Mouse (Mus musculus) cerebellum, adult 2 months (tissue): ENCODE data around the gene P2ry6. TPM values are rescaled to one million over a fixed set of nuclear protein-coding genes. Genes with fewer than 3 reads are reported as not detected.

Experiments used
- DNase-seq, 2 experiments: peaks; one replicate each; pipeline ENCODE4 v3.0.0; 2021
- H3K27ac ChIP-seq: fragments of 200-500 bp; 2 replicates; pipeline ENCODE4 v1.5.1; 2012; ENCODE audit warnings: low read length, control low read depth, inconsistent platforms; ENCODE audit not compliant: insufficient read depth
- H3K27me3 ChIP-seq: fragments of 200-500 bp; 2 replicates; pipeline ENCODE4 v1.6.1; 2012; ENCODE audit warnings: inconsistent platforms, mild to moderate bottlenecking, low read length, moderate library complexity; ENCODE audit not compliant: control insufficient read depth, insufficient read depth
- H3K4me1 ChIP-seq: fragments of 200-500 bp; 2 replicates; pipeline ENCODE4 v1.6.1; 2011; ENCODE audit warnings: low read length; ENCODE audit not compliant: control insufficient read depth, insufficient read depth
- H3K4me3 ChIP-seq: fragments of 200-500 bp; replicated peaks from 2 replicates; pipeline ENCODE3; 2011; ENCODE audit warnings: mild to moderate bottlenecking, low read depth, low read length, control low read depth; ENCODE audit not compliant: insufficient read depth
- CTCF ChIP-seq: fragments of 200-500 bp; IDR thresholded peaks from 2 replicates; pipeline ENCODE4 v1.5.1; 2011; ENCODE audit warnings: low read depth, mild to moderate bottlenecking, control low read depth, low read length, moderate library complexity, borderline replicate concordance; ENCODE audit not compliant: insufficient read depth
- POLR2A ChIP-seq: fragments of 200-500 bp; IDR thresholded peaks from 2 replicates; pipeline ENCODE4 v1.6.1; 2011; ENCODE audit warnings: low read length, control low read depth, borderline replicate concordance; ENCODE audit not compliant: insufficient read depth
- WGBS: fragments of 180-500 bp; shearing (Covaris S2); methylation state at CpG from one replicate; pipeline ENCODE4 v1.1.7; 2018; 5-methylcytosine and 5-hydroxymethylcytosine counted together
- polyA plus RNA-seq: library from polyadenylated mRNA; depleted of rRNA; stranded (reverse); fragments of >200 nt; gene quantifications from 2 replicates; pipeline ENCODE4 v1.2.3, GENCODE M21; 2012

P2ry6 gene
- polyA plus RNA-seq, 1 experiment = 1.1 TPM

DNA sequence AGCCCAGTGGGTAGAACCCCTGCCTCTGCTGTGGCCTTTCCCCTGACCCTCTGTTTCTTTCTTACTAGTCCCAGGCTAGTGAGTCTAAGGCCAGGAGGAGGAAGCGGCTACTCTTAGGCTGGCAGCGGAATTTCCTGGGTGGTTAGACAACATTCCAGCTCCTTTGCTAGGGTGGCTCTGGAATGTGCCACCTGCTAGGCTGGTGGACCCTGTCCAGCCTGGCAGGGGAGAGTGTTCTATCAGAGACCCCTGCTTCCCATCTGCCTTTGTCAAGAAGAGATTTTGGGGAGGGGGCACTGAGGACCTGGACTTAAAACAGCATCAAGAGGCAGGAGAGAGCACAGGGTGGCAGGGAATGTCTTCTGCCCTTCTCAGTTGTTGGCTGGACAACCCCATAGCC, 31.8 kb upstream of the P2ry6 start:
- DNase-seq = no peak
- Histone ChIP-seq H3K4me1 (no peaks in the 10 kb centered on the region), H3K4me3 (no peak overlapping the region), H3K27ac (no peak overlapping the region), H3K27me3 (no peaks in the 10 kb centered on the region)
- 70% methylated on average over 2 of the region's 2 CpGs for WGBS
- TF ChIP-seq POLR2A (no peak), CTCF (no peak)

DNA sequence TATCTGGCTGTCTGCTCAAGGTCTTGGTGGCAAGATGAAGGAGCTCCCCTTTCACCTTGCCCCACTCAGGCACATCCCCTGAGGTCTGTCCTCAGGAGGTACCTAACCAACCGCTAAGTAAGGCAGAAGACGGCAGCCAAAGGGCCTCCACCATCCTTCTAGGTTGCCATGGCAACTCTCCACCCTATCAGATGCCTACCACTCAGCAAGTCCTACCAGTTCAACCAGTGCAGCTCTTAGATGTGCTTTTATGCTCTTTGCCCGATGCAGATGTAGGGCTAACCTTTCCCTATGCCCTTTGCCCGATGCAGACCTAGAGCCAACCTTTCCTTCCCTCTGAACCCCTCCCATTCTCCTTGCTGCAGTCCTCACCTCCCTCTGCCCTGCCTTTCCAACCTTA, 30.7 kb upstream of the P2ry6 start:
- WGBS = 70% methylated on average over 4 of the region's 4 CpGs
- DNase-seq = no peak
- no peaks in the 10 kb centered on the region for H3K27me3 ChIP-seq
- H3K4me1 ChIP-seq = no peaks in the 10 kb centered on the region
- TF ChIP-seq POLR2A = no peak
- no peak for TF ChIP-seq CTCF
- no peak overlapping the region for H3K4me3 ChIP-seq
- no peak overlapping the region for H3K27ac ChIP-seq

DNA sequence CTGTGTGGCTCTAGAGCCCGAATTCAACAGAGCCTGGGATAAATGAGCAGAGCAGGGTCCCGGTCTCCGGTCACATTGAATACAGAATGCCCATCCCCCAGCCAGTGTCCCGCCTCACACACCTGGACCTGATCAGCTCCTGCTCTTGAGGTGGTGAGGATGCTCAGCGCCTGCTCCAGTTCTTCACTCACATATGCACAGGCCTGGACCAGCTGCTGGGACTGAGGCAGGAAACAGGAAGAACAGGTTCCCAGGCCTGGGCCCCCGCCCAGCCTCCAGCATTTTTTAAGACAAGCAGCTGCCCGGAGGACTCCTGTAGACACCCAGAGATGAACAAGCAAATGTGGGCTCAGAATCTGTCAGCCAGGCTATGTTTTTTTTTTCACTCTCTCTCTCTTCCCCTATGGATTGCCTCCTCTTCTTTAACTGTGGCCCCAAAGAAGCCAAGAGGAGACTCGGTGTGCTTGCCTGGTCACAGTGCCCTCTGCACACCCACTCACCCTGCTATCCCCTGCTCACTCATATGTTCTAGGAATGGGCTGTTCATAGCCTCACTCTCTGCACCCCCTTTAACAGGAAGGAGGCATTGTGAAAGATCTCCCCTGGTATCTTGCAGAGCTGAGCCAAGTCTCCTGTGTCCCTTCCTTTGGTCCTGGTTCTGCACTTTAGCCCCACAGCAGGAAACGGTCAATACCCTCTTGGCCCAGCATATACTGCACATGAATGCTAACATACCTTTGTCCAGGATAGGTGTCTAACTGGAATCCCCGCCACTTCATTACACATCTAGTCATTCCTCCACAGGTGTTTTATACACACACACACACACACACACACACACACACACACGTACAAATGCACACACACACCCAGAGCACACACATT, 29.2 kb upstream of the P2ry6 start:
- Histone ChIP-seq H3K4me3 (no peak overlapping the region), H3K4me1 (no peaks in the 10 kb centered on the region), H3K27ac (no peak overlapping the region), H3K27me3 (no peaks in the 10 kb centered on the region)
- no peak for DNase-seq
- 91% methylated on average over 11 of the region's 11 CpGs for WGBS
- TF ChIP-seq CTCF (no peak), POLR2A (no peak)

DNA sequence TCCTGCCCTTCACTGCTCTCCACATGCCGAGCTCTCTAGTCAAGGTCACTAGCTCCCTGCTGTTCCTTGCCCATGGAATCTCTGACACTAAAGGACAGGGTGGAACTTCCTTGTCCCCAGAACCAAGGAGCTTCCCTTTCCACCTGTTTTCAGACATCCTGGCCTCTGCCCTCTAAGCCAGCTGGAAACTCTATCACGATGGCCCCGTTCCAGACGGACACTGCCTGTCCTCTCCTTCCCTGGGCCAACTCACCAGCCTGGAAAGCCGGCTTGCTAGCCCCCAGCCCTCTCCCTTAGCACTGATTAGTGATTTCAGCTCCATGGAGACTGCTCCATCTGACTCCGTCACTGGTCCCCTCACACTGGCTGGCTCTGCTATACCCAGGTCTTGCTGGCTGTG, 27.8 kb upstream of the P2ry6 start:
- no peak overlapping the region for H3K4me3 ChIP-seq
- H3K27me3 ChIP-seq = no peaks in the 10 kb centered on the region
- peaks cover 8% of the 10 kb centered on the region; the same call in 1 of the 2 replicates for H3K4me1 ChIP-seq
- TF ChIP-seq POLR2A (no peak), CTCF (no peak)
- no peak for DNase-seq
- 18% methylated on average over 6 of the region's 6 CpGs for WGBS
- no peak overlapping the region for H3K27ac ChIP-seq

DNA sequence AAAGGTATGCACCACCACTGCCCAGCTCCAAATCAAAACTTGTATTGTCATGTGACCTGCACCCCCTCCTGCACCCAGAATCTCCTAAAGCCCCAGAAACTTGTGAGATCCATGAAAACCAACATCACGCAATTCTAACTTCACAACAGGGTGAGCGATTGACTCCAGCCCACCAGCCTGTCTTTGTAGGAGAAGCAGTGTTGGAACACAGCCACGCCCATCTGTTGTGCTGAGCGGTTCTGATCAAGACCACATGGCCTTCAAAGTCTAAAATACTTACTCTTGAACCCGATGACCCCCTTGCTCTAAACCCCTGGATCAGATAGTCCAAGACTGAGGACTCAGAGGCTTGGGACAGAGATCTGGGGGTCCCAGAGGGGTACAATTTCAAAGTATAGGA, 25.2 kb upstream of the P2ry6 start:
- DNase-seq = no peak
- H3K4me3 ChIP-seq = no peak overlapping the region
- no peaks in the 10 kb centered on the region for H3K27me3 ChIP-seq
- H3K4me1 ChIP-seq = peaks cover 8% of the 10 kb centered on the region; the same call in 1 of the 2 replicates
- H3K27ac ChIP-seq = no peak overlapping the region
- WGBS = 58% methylated on average over 5 of the region's 5 CpGs
- no peak for TF ChIP-seq POLR2A
- no peak for TF ChIP-seq CTCF

DNA sequence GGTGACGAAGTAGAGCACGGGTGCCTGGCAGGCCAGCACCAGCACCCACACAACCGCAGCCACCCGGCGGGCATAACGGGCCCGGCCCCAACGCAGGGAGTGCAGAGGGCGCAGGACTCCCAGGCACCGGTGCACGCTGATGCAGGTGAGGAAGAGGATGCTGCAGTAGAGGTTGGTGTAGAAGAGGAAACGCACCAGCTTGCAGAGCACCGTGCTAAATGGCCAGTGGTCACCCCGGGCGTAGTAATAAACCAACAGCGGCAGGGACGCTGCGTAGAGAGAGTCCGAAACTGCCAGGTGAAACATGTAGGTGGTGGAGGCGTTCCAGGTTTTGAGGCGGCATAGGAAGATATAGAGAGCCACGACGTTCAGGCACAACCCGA, 24.1 kb upstream of the P2ry6 start:
- no peak overlapping the region for H3K4me3 ChIP-seq
- WGBS = 86% methylated on average over 24 of the region's 24 CpGs
- no peak for DNase-seq
- H3K4me1 ChIP-seq = peaks cover 8% of the 10 kb centered on the region; the same call in 1 of the 2 replicates
- TF ChIP-seq CTCF (no peak), POLR2A (no peak)
- no peaks in the 10 kb centered on the region for H3K27me3 ChIP-seq
- H3K27ac ChIP-seq = no peak overlapping the region

DNA sequence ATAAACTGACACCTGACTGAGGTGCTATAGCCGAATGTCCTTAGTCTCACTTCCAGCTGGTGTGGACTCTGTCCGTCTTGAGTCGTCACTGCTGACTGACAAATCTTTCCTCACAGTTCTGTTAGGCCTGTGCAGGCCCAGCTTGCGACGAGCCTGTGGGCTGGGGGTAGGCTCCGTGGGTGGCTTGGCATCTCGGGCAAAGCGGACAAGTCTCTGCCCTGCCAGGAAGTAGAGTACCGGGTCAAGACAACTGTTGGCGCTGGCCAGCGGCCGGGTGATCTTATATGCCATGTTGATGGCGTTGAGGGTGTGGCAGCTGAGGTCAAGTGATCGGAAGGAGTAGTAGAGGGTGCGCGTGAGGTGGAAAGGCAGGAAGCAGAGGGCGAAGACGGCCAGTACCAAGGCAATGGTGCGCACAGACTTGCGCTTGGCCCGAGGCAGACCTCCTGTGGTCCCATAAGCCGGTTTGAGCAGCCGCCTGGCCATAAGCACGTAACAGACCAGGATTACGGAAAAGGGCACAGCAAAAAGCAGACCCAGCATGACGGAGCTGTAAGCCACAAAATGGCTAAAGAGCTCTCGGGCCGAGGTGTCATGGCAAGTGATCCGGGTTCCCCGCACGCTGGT, 23.6 kb upstream of the P2ry6 start:
- Histone ChIP-seq H3K4me3 (no peak overlapping the region), H3K27ac (no peak overlapping the region), H3K4me1 (peaks cover 8% of the 10 kb centered on the region; the same call in 1 of the 2 replicates), H3K27me3 (no peaks in the 10 kb centered on the region)
- no peak for TF ChIP-seq CTCF
- no peak for TF ChIP-seq POLR2A
- DNase-seq = peak; percentile 25 to 38
- WGBS = 28% methylated on average over 31 of the region's 31 CpGs

DNA sequence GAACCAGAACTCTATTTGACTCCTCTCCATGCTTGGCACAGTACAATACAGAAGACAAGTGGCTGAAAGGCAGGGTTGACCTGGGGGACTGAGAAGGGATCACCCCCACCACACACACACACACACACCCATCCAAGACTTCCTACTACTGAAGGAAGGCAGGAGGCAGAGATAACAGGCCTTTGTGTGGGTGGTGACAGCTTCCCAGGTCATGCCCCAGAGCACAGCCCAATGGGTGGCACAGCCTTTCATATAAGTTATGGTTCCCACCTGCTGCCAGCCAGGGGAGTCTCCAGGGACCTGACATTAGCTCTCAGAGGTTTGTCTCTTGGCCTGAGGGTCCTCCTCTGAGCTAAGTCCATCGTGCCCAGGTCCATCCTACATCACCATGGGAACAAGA, 22.8 kb upstream of the P2ry6 start:
- no peaks in the 10 kb centered on the region for H3K27me3 ChIP-seq
- no peak overlapping the region for H3K27ac ChIP-seq
- no peak for DNase-seq
- TF ChIP-seq CTCF (no peak), POLR2A (no peak)
- 57% methylated on average over 1 of the region's 1 CpGs for WGBS
- no peak overlapping the region for H3K4me3 ChIP-seq
- H3K4me1 ChIP-seq = peaks cover 8% of the 10 kb centered on the region; the same call in 1 of the 2 replicates

DNA sequence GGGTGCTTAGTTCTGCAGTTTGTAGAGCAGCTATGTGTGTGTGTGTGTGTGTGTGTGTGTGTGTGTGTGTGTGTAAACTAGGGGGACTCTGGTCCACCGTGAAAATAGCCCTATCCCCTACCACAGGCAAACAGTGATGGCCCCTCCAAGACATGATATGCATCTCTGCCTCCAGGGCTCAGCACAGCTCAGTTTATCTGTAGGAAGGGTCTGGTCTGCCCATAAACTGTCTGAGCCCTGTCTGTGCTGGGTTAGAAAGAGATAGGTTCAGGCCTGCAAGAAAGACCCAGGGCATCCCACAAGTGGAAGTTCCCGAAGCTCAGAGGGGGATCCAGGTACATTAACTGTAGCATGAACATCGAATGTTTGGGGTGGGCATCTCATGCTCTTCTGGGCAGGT, 21.5 kb upstream of the P2ry6 start:
- no peak for DNase-seq
- H3K4me1 ChIP-seq = peaks cover 8% of the 10 kb centered on the region; the same call in 1 of the 2 replicates
- no peak overlapping the region for H3K4me3 ChIP-seq
- no peak overlapping the region for H3K27ac ChIP-seq
- no peak for TF ChIP-seq POLR2A
- TF ChIP-seq CTCF = no peak
- WGBS = 97% methylated on average over 3 of the region's 3 CpGs
- H3K27me3 ChIP-seq = no peaks in the 10 kb centered on the region
